Mouse (Mus musculus): ENCODE results near the gene 2210407C18Rik.

GRCm38 (mm10) chr11:58630401-58630800 is 14.5 kb upstream of the 2210407C18Rik start, which contains the start of gene Olfr323:
- no peak for TF ChIP-seq CTCF (IDR thresholded peaks at IDR 0.05; ENCODE audit: low read depth, low read length)
- no peak for TF ChIP-seq POLR2A (IDR thresholded peaks at IDR 0.05; ENCODE audit: borderline replicate concordance, low read depth, low read length)

All from bone marrow macrophage, adult 2 months (primary cell).